Mouse (Mus musculus): Measurements from ENCODE around the gene Grm4. TPM values are rescaled to one million over a fixed set of nuclear protein-coding genes. Genes with fewer than 3 reads are reported as not detected.

Gene Grm4
- total and polyA plus RNA-seq, 3 experiments, result not detected

GRCm38 (mm10) chr17:27431049-27431839 is 90.0 kb downstream of the Grm4 start:
- no peak for DNase-seq (ENCODE audit: extremely low read depth)
- Histone ChIP-seq H3K36me3 (replicated peaks in 1 of 2; ENCODE audit: control insufficient read depth in 1 of 2, insufficient read depth in 1 of 2, low read length in 1 of 2) (no peaks in the 10 kb centered on the region), H3K79me2 (replicated peaks; ENCODE audit: control insufficient read depth, extremely low read depth, insufficient read depth, poor library complexity, severe bottlenecking) (no peaks in the 10 kb centered on the region), H3K4me2 (ENCODE audit: insufficient read depth, low read depth, poor library complexity, severe bottlenecking) (no peak overlapping the region), H3K9ac (ENCODE audit: insufficient read depth, low read depth) (no peak overlapping the region), H3K9me3 (replicated peaks; ENCODE audit: low read length) (peaks cover 21% of the 10 kb centered on the region), H3K4me3 (replicated peaks in 1 of 3; ENCODE audit: low read depth in 2 of 3, low read length in 2 of 3, poor library complexity in 1 of 3) (no peak overlapping the region), H3K4me1 (ENCODE audit: control insufficient read depth in 1 of 2, insufficient read depth in 2 of 2) (no peaks in the 10 kb centered on the region), H3K27ac (ENCODE audit: insufficient read depth, low read depth) (no peak overlapping the region), H3K27me3 (replicated peaks) (peaks cover 89% of the 10 kb centered on the region)
- dilution Hi-C loops (cut with MboI; ENCODE audit: extremely low pct_ligation_motif_present, extremely low pct_unique_long_range_greater_than_20kb, low sequenced_read_pairs), result no loop called here
- in situ Hi-C loops (cut with MboI; ENCODE audit: low pct_ligation_motif_present, low pct_unique_long_range_greater_than_20kb, low sequenced_read_pairs), result no loop called here
- TF ChIP-seq TCF12 (IDR thresholded peaks at IDR 0.05; ENCODE audit: low read depth, low read length) (no peak), POLR2AphosphoS2 (IDR thresholded peaks at IDR 0.05; ENCODE audit: low read depth, low read length) (no peak), JUND (conservative IDR thresholded peaks at IDR 0.05; ENCODE audit: low read depth, low read length) (no peak), MYC (IDR thresholded peaks at IDR 0.05; ENCODE audit: low read depth, low read length) (no peak), MAFK (IDR thresholded peaks at IDR 0.05; ENCODE audit: insufficient replicate concordance, low read length) (no peak), ZNF384 (IDR thresholded peaks at IDR 0.05; ENCODE audit: low read depth, low read length) (no peak), CTCF (conservative IDR thresholded peaks at IDR 0.05 in 1 of 2, IDR thresholded peaks at IDR 0.05 in 1 of 2; ENCODE audit: low read depth in 2 of 2, low read length in 2 of 2) (no peak), SIN3A (IDR thresholded peaks at IDR 0.05; ENCODE audit: low read length) (no peak), MEF2A (IDR thresholded peaks at IDR 0.05; ENCODE audit: borderline replicate concordance, low read depth, low read length) (no peak), USF1 (IDR thresholded peaks at IDR 0.05; ENCODE audit: low read depth, low read length) (no peak), IRF4 (IDR thresholded peaks at IDR 0.05; ENCODE audit: low read depth, low read length) (no peak), BHLHE40 (IDR thresholded peaks at IDR 0.05; ENCODE audit: low read depth, low read length) (no peak), MXI1 (IDR thresholded peaks at IDR 0.05; ENCODE audit: low read depth, low read length) (no peak), PAX5 (IDR thresholded peaks at IDR 0.05; ENCODE audit: low read length) (no peak), ETS1 (conservative IDR thresholded peaks at IDR 0.05; ENCODE audit: low read depth, low read length) (no peak), ZKSCAN1 (IDR thresholded peaks at IDR 0.05; ENCODE audit: borderline replicate concordance, low read depth, low read length) (no peak), GABPA (IDR thresholded peaks at IDR 0.05; ENCODE audit: insufficient replicate concordance, low read depth, low read length) (no peak), ZMIZ1 (IDR thresholded peaks at IDR 0.05; ENCODE audit: low read depth, low read length) (no peak), CHD2 (IDR thresholded peaks at IDR 0.05; ENCODE audit: low read length) (no peak)

GRCm38 (mm10) chr17:27429757-27430156 is 91.4 kb downstream of the Grm4 start:
- Histone ChIP-seq H3K4me2 (ENCODE audit: insufficient read depth, low read depth, poor library complexity, severe bottlenecking) (no peak overlapping the region), H3K27ac (ENCODE audit: insufficient read depth, low read depth) (no peak overlapping the region), H3K79me2 (replicated peaks; ENCODE audit: control insufficient read depth, extremely low read depth, insufficient read depth, poor library complexity, severe bottlenecking) (no peaks in the 10 kb centered on the region), H3K4me3 (replicated peaks in 1 of 3; ENCODE audit: low read depth in 2 of 3, low read length in 2 of 3, poor library complexity in 1 of 3) (no peak overlapping the region), H3K9ac (ENCODE audit: insufficient read depth, low read depth) (no peak overlapping the region), H3K9me3 (replicated peaks; ENCODE audit: low read length) (peaks cover 21% of the 10 kb centered on the region), H3K36me3 (replicated peaks in 1 of 2; ENCODE audit: control insufficient read depth in 1 of 2, insufficient read depth in 1 of 2, low read length in 1 of 2) (no peaks in the 10 kb centered on the region), H3K27me3 (replicated peaks) (peaks cover 89% of the 10 kb centered on the region), H3K4me1 (ENCODE audit: control insufficient read depth in 1 of 2, insufficient read depth in 2 of 2) (no peaks in the 10 kb centered on the region)
- in situ Hi-C loops (cut with MboI; ENCODE audit: low pct_ligation_motif_present, low pct_unique_long_range_greater_than_20kb, low sequenced_read_pairs), result no loop called here
- TF ChIP-seq KAT2A (IDR thresholded peaks at IDR 0.05; ENCODE audit: insufficient replicate concordance, low read length) (no peak), JUN (IDR thresholded peaks at IDR 0.05; ENCODE audit: insufficient read depth, low read depth, low read length) (no peak), SIN3A (IDR thresholded peaks at IDR 0.05; ENCODE audit: low read length) (no peak), PAX5 (IDR thresholded peaks at IDR 0.05; ENCODE audit: low read length) (no peak), NELFE (IDR thresholded peaks at IDR 0.05; ENCODE audit: low read depth, low read length) (no peak)
- dilution Hi-C loops (cut with MboI; ENCODE audit: extremely low pct_ligation_motif_present, extremely low pct_unique_long_range_greater_than_20kb, low sequenced_read_pairs), result no loop called here
- no peak for DNase-seq (ENCODE audit: extremely low read depth)

Measured in CH12.LX (cell line).